Mouse (Mus musculus) lung, embryonic 15.5 days (tissue): Measurements from ENCODE around the gene Iqcf3. TPM values are rescaled to one million over a fixed set of nuclear protein-coding genes. Genes with fewer than 3 reads are reported as not detected.
A peak's percentile ranks its signal among the peaks of the same experiment; 100 is the strongest.

Source experiments
- ATAC-seq: fragments of 200-750 bp; cut with Nextera tagmentation; 2 replicates; pipeline ENCODE4 v1.8.0; 2017; ENCODE audit warnings: moderate number of reproducible peaks, borderline replicate concordance; ENCODE audit not compliant: low FRiP score, low TSS enrichment; ENCODE audit errors: extremely low read depth
- H3K27ac ChIP-seq: fragments of 300-500 bp; sonication (generic); 2 replicates; pipeline ENCODE4 v1.5.1; 2015; ENCODE audit warnings: moderate library complexity, mild to moderate bottlenecking, inconsistent platforms
- H3K27me3 ChIP-seq: fragments of 300-500 bp; sonication (generic); 2 replicates; pipeline ENCODE4 v1.6.1; 2015; ENCODE audit warnings: inconsistent platforms
- H3K36me3 ChIP-seq: fragments of 300-500 bp; sonication (generic); 2 replicates; pipeline ENCODE4 v1.6.1; 2015; ENCODE audit warnings: inconsistent platforms
- H3K4me1 ChIP-seq: fragments of 300-500 bp; sonication (generic); 2 replicates; pipeline ENCODE4 v1.6.1; 2015; ENCODE audit warnings: inconsistent platforms
- H3K4me2 ChIP-seq: fragments of 300-500 bp; sonication (generic); 2 replicates; pipeline ENCODE4 v1.6.1; 2015; ENCODE audit warnings: inconsistent platforms, mild to moderate bottlenecking, moderate library complexity
- H3K4me3 ChIP-seq: fragments of 300-500 bp; sonication (generic); 2 replicates; pipeline ENCODE4 v1.5.1; 2015; ENCODE audit warnings: mild to moderate bottlenecking, inconsistent platforms
- H3K9ac ChIP-seq: fragments of 300-500 bp; sonication (generic); 2 replicates; pipeline ENCODE4 v1.6.1; 2015; ENCODE audit warnings: inconsistent platforms
- H3K9me3 ChIP-seq: fragments of 300-500 bp; sonication (generic); 2 replicates; pipeline ENCODE4 v1.6.1; 2016; ENCODE audit warnings: inconsistent platforms
- WGBS: fragments of 180-500 bp; shearing (Covaris S2); methylation state at CpG from one replicate; pipeline ENCODE4 v1.1.7; 2015; 5-methylcytosine and 5-hydroxymethylcytosine counted together
- polyA plus RNA-seq: library from polyadenylated mRNA; unstranded; fragments of >200 nt; fragmentation: Nextera tagmentation; extraction: Ambion mirVana; gene quantifications from 2 replicates; pipeline ENCODE4 v1.2.1, GENCODE M21; 2015

The Iqcf3 gene
- polyA plus RNA-seq, 1 experiment from 2014 or later, result not detected

- ATAC-seq, result no peak
- Histone ChIP-seq H3K9ac (no peak overlapping the region), H3K27me3 (0 out of 2 replicates have a peak, but pooled peaks cover 7% of the 10 kb centered on the region), H3K36me3 (no peaks in the 10 kb centered on the region), H3K4me3 (no peak overlapping the region), H3K4me1 (peaks cover 33% of the 10 kb centered on the region), H3K9me3 (no peaks in the 10 kb centered on the region), H3K4me2 (no peak overlapping the region), H3K27ac (no peak overlapping the region)
- WGBS, result 63% methylated on average over 6 of the region's 6 CpGs
Observed at GRCm38 (mm10) chr9:106469317-106469716, 92.1 kb downstream of the Iqcf3 start.

- 0 out of 2 replicates have a peak, but pooled peaks cover 7% of the 10 kb centered on the region for H3K27me3 ChIP-seq
- H3K9me3 ChIP-seq, result no peaks in the 10 kb centered on the region
- H3K27ac ChIP-seq, result no peak overlapping the region
- 84% methylated on average over 7 of the region's 7 CpGs for WGBS
- H3K4me2 ChIP-seq, result no peak overlapping the region
- no peak overlapping the region for H3K4me3 ChIP-seq
- ATAC-seq, result no peak
- peaks cover 12% of the 10 kb centered on the region for H3K36me3 ChIP-seq
- H3K9ac ChIP-seq, result no peak overlapping the region
- peaks cover 23% of the 10 kb centered on the region for H3K4me1 ChIP-seq
Observed at GRCm38 (mm10) chr9:106467746-106468145, 93.7 kb downstream of the Iqcf3 start.

- H3K27ac ChIP-seq, result no peak overlapping the region
- 81% methylated on average over 6 of the region's 6 CpGs for WGBS
- no peak overlapping the region for H3K9ac ChIP-seq
- peaks cover 21% of the 10 kb centered on the region for H3K36me3 ChIP-seq
- ATAC-seq, result no peak
- no peaks in the 10 kb centered on the region for H3K9me3 ChIP-seq
- H3K4me2 ChIP-seq, result no peak overlapping the region
- 0 out of 2 replicates have a peak, but pooled peaks cover 7% of the 10 kb centered on the region for H3K27me3 ChIP-seq
- H3K4me1 ChIP-seq, result peaks cover 15% of the 10 kb centered on the region
- H3K4me3 ChIP-seq, result no peak overlapping the region
Observed at GRCm38 (mm10) chr9:106466721-106467120, 94.7 kb downstream of the Iqcf3 start.

- Histone ChIP-seq H3K36me3 (peaks cover 28% of the 10 kb centered on the region), H3K9ac (peak within 1 kb of the TSS; percentile 46), H3K27ac (no peak within 1 kb of the TSS), H3K4me1 (peaks cover 12% of the 10 kb centered on the region), H3K4me2 (peak within 1 kb of the TSS; percentile 85), H3K27me3 (0 out of 2 replicates have a peak, but pooled peaks cover 7% of the 10 kb centered on the region), H3K4me3 (peak within 1 kb of the TSS; percentile 45), H3K9me3 (no peaks in the 10 kb centered on the region)
- ATAC-seq, result no peak
- 37% methylated on average over 26 of the region's 26 CpGs for WGBS
Observed at GRCm38 (mm10) chr9:106465571-106466200, 95.7 kb downstream of the Iqcf3 start, which contains the start of gene Gpr62. TSS of gene Gpr62 (minus strand) at chr9:106465938.

- H3K27ac ChIP-seq, result no peak overlapping the region
- 0 out of 2 replicates have a peak, but pooled peaks cover 7% of the 10 kb centered on the region for H3K27me3 ChIP-seq
- H3K4me3 ChIP-seq, result peak overlapping the region; percentile 45
- peak; percentile 58 for ATAC-seq
- WGBS, result 3% methylated on average over 99 of the region's 99 CpGs
- H3K4me2 ChIP-seq, result peak overlapping the region; percentile 85
- H3K4me1 ChIP-seq, result peaks cover 12% of the 10 kb centered on the region
- peak overlapping the region; percentile 46 for H3K9ac ChIP-seq
- no peaks in the 10 kb centered on the region for H3K9me3 ChIP-seq
- peaks cover 30% of the 10 kb centered on the region for H3K36me3 ChIP-seq
Observed at GRCm38 (mm10) chr9:106464751-106465541, 96.5 kb downstream of the Iqcf3 start.

- Histone ChIP-seq H3K36me3 (peaks cover 34% of the 10 kb centered on the region), H3K27ac (no peak overlapping the region), H3K4me1 (peaks cover 12% of the 10 kb centered on the region), H3K9ac (no peak overlapping the region), H3K4me2 (no peak overlapping the region), H3K27me3 (0 out of 2 replicates have a peak, but pooled peaks cover 7% of the 10 kb centered on the region), H3K9me3 (no peaks in the 10 kb centered on the region), H3K4me3 (no peak overlapping the region)
- WGBS, result 82% methylated on average over 21 of the region's 21 CpGs
- ATAC-seq, result no peak
Observed at GRCm38 (mm10) chr9:106463122-106464063, 98.0 kb downstream of the Iqcf3 start.

GRCm38 (mm10) chr9:106462430-106462800 is 99.0 kb downstream of the Iqcf3 start:
- 87% methylated on average over 12 of the region's 12 CpGs for WGBS
- Histone ChIP-seq H3K4me2 (no peak overlapping the region), H3K9me3 (no peaks in the 10 kb centered on the region), H3K9ac (no peak overlapping the region), H3K4me1 (peaks cover 16% of the 10 kb centered on the region), H3K4me3 (no peak overlapping the region), H3K27me3 (0 out of 2 replicates have a peak, but pooled peaks cover 7% of the 10 kb centered on the region), H3K36me3 (peaks cover 34% of the 10 kb centered on the region), H3K27ac (no peak overlapping the region)
- no peak for ATAC-seq

- Histone ChIP-seq H3K9ac (no peak overlapping the region), H3K4me1 (peaks cover 21% of the 10 kb centered on the region), H3K27me3 (0 out of 2 replicates have a peak, but pooled peaks cover 7% of the 10 kb centered on the region), H3K27ac (no peak overlapping the region), H3K9me3 (no peaks in the 10 kb centered on the region), H3K4me2 (no peak overlapping the region), H3K36me3 (peaks cover 34% of the 10 kb centered on the region), H3K4me3 (no peak overlapping the region)
- WGBS, result 80% methylated on average over 16 of the region's 16 CpGs
- ATAC-seq, result no peak
Observed at GRCm38 (mm10) chr9:106461641-106462429, 99.6 kb downstream of the Iqcf3 start.

GRCm38 (mm10) chr9:106461026-106461415 is 100.4 kb downstream of the Iqcf3 start:
- Histone ChIP-seq H3K27ac (no peak overlapping the region), H3K27me3 (0 out of 2 replicates have a peak, but pooled peaks cover 6% of the 10 kb centered on the region), H3K36me3 (peaks cover 34% of the 10 kb centered on the region), H3K4me3 (no peak overlapping the region), H3K9ac (no peak overlapping the region), H3K4me1 (peaks cover 30% of the 10 kb centered on the region), H3K4me2 (no peak overlapping the region), H3K9me3 (no peaks in the 10 kb centered on the region)
- ATAC-seq, result no peak
- WGBS, result 75% methylated on average over 9 of the region's 9 CpGs

- Histone ChIP-seq H3K9ac (no peak overlapping the region), H3K27me3 (0 out of 2 replicates have a peak, but pooled peaks cover 1% of the 10 kb centered on the region), H3K9me3 (no peaks in the 10 kb centered on the region), H3K27ac (no peak overlapping the region), H3K4me3 (no peak overlapping the region), H3K36me3 (peaks cover 34% of the 10 kb centered on the region), H3K4me1 (peaks cover 30% of the 10 kb centered on the region), H3K4me2 (no peak overlapping the region)
- no peak for ATAC-seq
- 73% methylated on average over 18 of the region's 18 CpGs for WGBS
Observed at GRCm38 (mm10) chr9:106460401-106461025, 100.9 kb downstream of the Iqcf3 start.
